ENCODE assay signal across 13 mouse cellular contexts in genomic region chr9:67348983-67349382, GRCm38 (mm10).
DNase-seq lines count a peak whose midpoint lies in the region; ATAC-seq and TF ChIP-seq lines count a peak whose summit lies in the region.
"Had no signal": no experiment of that assay in that cellular context is flagged by ENCODE, and none has a peak within 500 bp of the region (broad histone marks: within the 10 kb centered on the region; RNA-seq: fewer than 3 reads in every experiment).

No protein-coding gene starts in this region.

- TF ChIP-seq CTCF in heart, adult 2 months (IDR thresholded peaks at IDR 0.05) = peak; percentile 16; the same call in 1 of the 2 replicates
- TF ChIP-seq CTCF in stomach, postnatal 0 days (IDR thresholded peaks at IDR 0.05; ENCODE audit: low read depth) = peak; percentile 58

- no peak for ATAC-seq in midbrain, embryonic 14.5 days (ENCODE audit: low FRiP score, low TSS enrichment)
- no peak for ATAC-seq in stomach, postnatal 0 days (ENCODE audit: low FRiP score, low TSS enrichment)

- TF ChIP-seq POLR2A in heart, adult 2 months (IDR thresholded peaks at IDR 0.05; ENCODE audit: insufficient read depth, low read depth, low read length) = no peak

- H3K27me3 ChIP-seq in heart, adult 2 months (ENCODE audit: control insufficient read depth, insufficient read depth, low read length) = no peaks in the 10 kb centered on the region
- no peaks in the 10 kb centered on the region for H3K27me3 ChIP-seq in midbrain, embryonic 14.5 days (ENCODE audit: control insufficient read depth, insufficient read depth, low read length)
- H3K27me3 ChIP-seq in midbrain, embryonic 10.5 days (ENCODE audit: low read depth, poor library complexity, severe bottlenecking) = no peaks in the 10 kb centered on the region
- no peaks in the 10 kb centered on the region for H3K27me3 ChIP-seq in stomach, postnatal 0 days (ENCODE audit: control insufficient read depth, insufficient read depth, low read length)
- H3K27me3 ChIP-seq: embryonic facial prominence, embryonic 12.5 days; heart, embryonic 12.5 days had no signal

- no peak overlapping the region for H3K9ac ChIP-seq in heart, adult 2 months (ENCODE audit: low read depth, low read length)
- no peak overlapping the region for H3K9ac ChIP-seq in midbrain, embryonic 14.5 days (replicated peaks; ENCODE audit: low read length)
- H3K9ac ChIP-seq in stomach, postnatal 0 days (ENCODE audit: low read length) = no peak overlapping the region
- H3K9ac ChIP-seq: embryonic facial prominence, embryonic 12.5 days; heart, embryonic 12.5 days had no signal

- DNase-seq in heart, adult 2 months = no peak
- DNase-seq in heart, postnatal 14 days = no peak
- DNase-seq in kidney, postnatal 10 days = peak; percentile 23
- no peak for DNase-seq in kidney, adult 11 months
- peak; percentile 38 for DNase-seq in midbrain, embryonic 14.5 days
- DNase-seq in midbrain, embryonic 10.5 days (ENCODE audit: low spot score) = no peak
- DNase-seq in stomach, postnatal 0 days (ENCODE audit: low spot score) = no peak
- DNase-seq: gastrocnemius, postnatal 36 days; left cerebral cortex, postnatal 4 days; thymus, postnatal 25 days had no signal

- intact Hi-C loops in heart, adult 2 months (cut with DNase I) = no loop called here
- intact Hi-C loops in heart, postnatal 14 days (cut with DNase I) = no loop called here

- no peak for TF ChIP-seq EP300 in heart, adult 2 months (IDR thresholded peaks at IDR 0.05; ENCODE audit: insufficient read depth, low read depth, low read length)
- no peak for TF ChIP-seq EP300 in stomach, postnatal 0 days (optimal IDR thresholded peaks at IDR 0.05)

- no peaks in the 10 kb centered on the region for H3K79me2 ChIP-seq in heart, adult 2 months (replicated peaks; ENCODE audit: control insufficient read depth, insufficient read depth, low read length)

- H3K4me2 ChIP-seq in midbrain, embryonic 14.5 days (ENCODE audit: low read length) = no peak overlapping the region
- H3K4me2 ChIP-seq in stomach, postnatal 0 days (replicated peaks; ENCODE audit: low read depth) = no peak overlapping the region
- H3K4me2 ChIP-seq: embryonic facial prominence, embryonic 12.5 days; heart, embryonic 12.5 days; liver, embryonic 11.5 days had no signal

- 78% methylated on average over 7 of the region's 7 CpGs for WGBS in heart, adult 2 months
- 91% methylated on average over 7 of the region's 7 CpGs for WGBS in midbrain, embryonic 14.5 days
- 87% methylated on average over 7 of the region's 7 CpGs for WGBS in midbrain, embryonic 10.5 days
- 73% methylated on average over 7 of the region's 7 CpGs for WGBS in stomach, postnatal 0 days

- H3K9me3 ChIP-seq in midbrain, embryonic 14.5 days (ENCODE audit: control insufficient read depth, low read length) = no peaks in the 10 kb centered on the region
- H3K9me3 ChIP-seq in midbrain, embryonic 10.5 days (replicated peaks) = no peaks in the 10 kb centered on the region
- H3K9me3 ChIP-seq in stomach, postnatal 0 days (ENCODE audit: control insufficient read depth, low read length) = no peaks in the 10 kb centered on the region
- H3K9me3 ChIP-seq: embryonic facial prominence, embryonic 12.5 days; heart, embryonic 12.5 days had no signal

- no peak overlapping the region for H3K27ac ChIP-seq in heart, adult 2 months
- no peak overlapping the region for H3K27ac ChIP-seq in midbrain, embryonic 14.5 days (replicated peaks; ENCODE audit: low read depth, low read length)
- no peak overlapping the region for H3K27ac ChIP-seq in midbrain, embryonic 10.5 days (replicated peaks)
- no peak overlapping the region for H3K27ac ChIP-seq in stomach, postnatal 0 days (replicated peaks)
- H3K27ac ChIP-seq: embryonic facial prominence, embryonic 12.5 days had no signal

- H3K4me1 ChIP-seq in heart, adult 2 months (ENCODE audit: control insufficient read depth, insufficient read depth, low read length) = no peaks in the 10 kb centered on the region
- H3K4me1 ChIP-seq in midbrain, embryonic 14.5 days (ENCODE audit: control insufficient read depth, insufficient read depth, low read length) = no peaks in the 10 kb centered on the region
- peaks cover 3% of the 10 kb centered on the region; the same call in 1 of the 2 replicates for H3K4me1 ChIP-seq in midbrain, embryonic 10.5 days
- no peaks in the 10 kb centered on the region for H3K4me1 ChIP-seq in stomach, postnatal 0 days (replicated peaks; ENCODE audit: control insufficient read depth, insufficient read depth)
- H3K4me1 ChIP-seq: embryonic facial prominence, embryonic 12.5 days; heart, embryonic 12.5 days had no signal

- no peak overlapping the region for H3K4me3 ChIP-seq in heart, adult 2 months
- no peak overlapping the region for H3K4me3 ChIP-seq in midbrain, embryonic 14.5 days (replicated peaks; ENCODE audit: low read depth, low read length)
- no peak overlapping the region for H3K4me3 ChIP-seq in midbrain, embryonic 10.5 days
- no peak overlapping the region for H3K4me3 ChIP-seq in stomach, postnatal 0 days (ENCODE audit: low read depth, low read length)
- H3K4me3 ChIP-seq: embryonic facial prominence, embryonic 12.5 days; heart, embryonic 12.5 days had no signal

- no peaks in the 10 kb centered on the region for H3K36me3 ChIP-seq in heart, adult 2 months (ENCODE audit: control insufficient read depth, insufficient read depth, low read length)
- H3K36me3 ChIP-seq in midbrain, embryonic 14.5 days (ENCODE audit: control insufficient read depth, insufficient read depth, low read length) = no peaks in the 10 kb centered on the region
- H3K36me3 ChIP-seq in midbrain, embryonic 10.5 days = 0 out of 2 replicates have a peak, but pooled peaks cover 3% of the 10 kb centered on the region
- peaks cover 3% of the 10 kb centered on the region; the same call in 1 of the 2 replicates for H3K36me3 ChIP-seq in stomach, postnatal 0 days (ENCODE audit: control insufficient read depth, insufficient read depth, low read length)

Comparison
In these comparisons a context has a peak if more than half of its experiments do, and no peak if none do; other contexts are left out.
1. DNase-seq: peak in kidney, postnatal 10 days (single experiment) and midbrain, embryonic 14.5 days (single experiment); none in heart, adult 2 months (0 of 2), heart, postnatal 14 days (0 of 2), kidney, adult 11 months (single experiment), midbrain, embryonic 10.5 days (single experiment) and stomach, postnatal 0 days (single experiment).